Comparison of ENCODE assay signal across 8 mouse cellular contexts in the genomic region with DNA sequence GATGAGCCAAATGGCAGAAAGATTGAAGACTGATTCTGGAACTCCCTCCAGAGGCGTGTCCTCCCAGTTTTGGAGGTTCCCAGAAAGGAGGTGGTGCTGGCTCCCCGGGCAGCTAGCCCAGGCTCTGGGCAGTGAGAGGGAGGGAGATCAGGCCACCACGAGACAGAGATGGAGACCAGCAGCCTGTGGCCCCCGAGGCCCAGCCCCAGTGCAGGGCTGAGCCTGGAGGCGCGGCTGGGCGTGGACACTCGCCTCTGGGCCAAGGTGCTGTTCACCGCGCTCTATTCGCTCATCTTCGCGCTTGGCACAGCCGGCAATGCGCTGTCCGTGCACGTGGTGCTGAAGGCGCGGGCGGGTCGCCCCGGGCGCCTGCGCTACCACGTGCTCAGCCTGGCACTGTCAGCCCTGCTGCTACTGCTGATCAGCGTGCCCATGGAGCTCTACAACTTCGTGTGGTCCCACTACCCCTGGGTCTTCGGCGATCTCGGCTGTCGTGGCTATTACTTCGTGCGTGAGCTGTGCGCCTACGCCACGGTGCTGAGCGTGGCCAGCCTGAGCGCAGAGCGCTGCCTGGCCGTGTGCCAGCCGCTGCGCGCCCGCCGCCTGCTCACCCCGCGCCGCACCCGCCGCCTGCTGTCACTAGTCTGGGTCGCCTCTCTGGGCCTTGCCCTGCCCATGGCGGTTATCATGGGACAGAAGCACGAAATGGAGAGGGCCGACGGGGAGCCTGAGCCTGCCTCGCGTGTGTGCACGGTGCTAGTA. TPM values are rescaled to one million over a fixed set of nuclear protein-coding genes. Genes with fewer than 3 reads are reported as not detected.
DNase-seq lines count a peak whose midpoint lies in the region; ATAC-seq and TF ChIP-seq lines count a peak whose summit lies in the region.

A gene (plus strand): TSS at position 51 of the 762 bp plus-strand sequence.

- TF ChIP-seq CTCF in small intestine, adult 2 months (IDR thresholded peaks at IDR 0.05; ENCODE audit: extremely low read depth, insufficient read length, insufficient replicate concordance, low read depth, low read length), result no peak

- DNase-seq in adrenal gland, postnatal 14 days, result peak; percentile 93
- peak; percentile 51 for DNase-seq in embryo, embryonic 11.5 days (ENCODE audit: low read depth, low spot score)
- no peak for DNase-seq in gonadal fat pad, adult 2 months (ENCODE audit: low read depth)
- DNase-seq in left cerebral cortex, postnatal 25 days (ENCODE audit: low spot score in 2 of 2), result peak; percentile 77 to 78
- DNase-seq in midbrain, embryonic 10.5 days (ENCODE audit: low spot score), result peak; percentile 53

- peak within 1 kb of the TSS; percentile 51 for H3K4me2 ChIP-seq in intestine, embryonic 16.5 days (ENCODE audit: low read depth, low read length)

- intact Hi-C loops in left cerebral cortex, postnatal 25 days (cut with DNase I), result no loop called here

- no peaks in the 10 kb centered on the region for H3K36me3 ChIP-seq in intestine, embryonic 16.5 days (ENCODE audit: control insufficient read depth, insufficient read depth, low read length)
- no peaks in the 10 kb centered on the region for H3K36me3 ChIP-seq in midbrain, embryonic 10.5 days
- no peaks in the 10 kb centered on the region for H3K36me3 ChIP-seq in small intestine, adult 2 months (ENCODE audit: control insufficient read depth, insufficient read depth, low read length)

- H3K27ac ChIP-seq in intestine, embryonic 16.5 days (ENCODE audit: low read length), result no peak within 1 kb of the TSS
- no peak within 1 kb of the TSS for H3K27ac ChIP-seq in midbrain, embryonic 10.5 days (replicated peaks)
- H3K27ac ChIP-seq in small intestine, adult 2 months (ENCODE audit: insufficient read depth, low read depth, low read length), result no peak within 1 kb of the TSS

- no peak within 1 kb of the TSS for H3K9ac ChIP-seq in intestine, embryonic 16.5 days (ENCODE audit: low read depth, low read length)

- peaks cover 27% of the 10 kb centered on the region for H3K27me3 ChIP-seq in intestine, embryonic 16.5 days (replicated peaks; ENCODE audit: control insufficient read depth, insufficient read depth, low read length)
- peaks cover 50% of the 10 kb centered on the region for H3K27me3 ChIP-seq in midbrain, embryonic 10.5 days (ENCODE audit: low read depth, poor library complexity, severe bottlenecking)
- H3K27me3 ChIP-seq in small intestine, adult 2 months (ENCODE audit: control insufficient read depth, insufficient read depth, low read length), result 0 out of 2 replicates have a peak, but pooled peaks cover 8% of the 10 kb centered on the region

- no peaks in the 10 kb centered on the region for H3K9me3 ChIP-seq in intestine, embryonic 16.5 days (ENCODE audit: control insufficient read depth, low read length)
- no peaks in the 10 kb centered on the region for H3K9me3 ChIP-seq in midbrain, embryonic 10.5 days (replicated peaks)

- WGBS in intestine, embryonic 16.5 days, result 5% methylated on average over 58 of the region's 58 CpGs
- WGBS in midbrain, embryonic 10.5 days, result 8% methylated on average over 58 of the region's 58 CpGs
- 5% methylated on average over 58 of the region's 58 CpGs for WGBS in small intestine, adult 2 months

- TF ChIP-seq POLR2A in small intestine, adult 2 months (IDR thresholded peaks at IDR 0.05; ENCODE audit: low read depth, low read length), result no peak

- H3K4me1 ChIP-seq in intestine, embryonic 16.5 days (ENCODE audit: control insufficient read depth, insufficient read depth, low read length), result peaks cover 8% of the 10 kb centered on the region
- H3K4me1 ChIP-seq in midbrain, embryonic 10.5 days, result peaks cover 9% of the 10 kb centered on the region
- peaks cover 7% of the 10 kb centered on the region for H3K4me1 ChIP-seq in small intestine, adult 2 months (ENCODE audit: control insufficient read depth, insufficient read depth, insufficient read length, low read length)

- ATAC-seq in intestine, embryonic 16.5 days, result peak; percentile 90
- ATAC-seq in inflammation-experienced regulatory T-cells, adult 6 months, result no peak

- H3K4me3 ChIP-seq in intestine, embryonic 16.5 days (ENCODE audit: low read length), result peak within 1 kb of the TSS; percentile 28
- peak within 1 kb of the TSS; percentile 36; the same call in 1 of the 2 replicates for H3K4me3 ChIP-seq in midbrain, embryonic 10.5 days
- H3K4me3 ChIP-seq in small intestine, adult 2 months (ENCODE audit: low read depth, low read length), result peak within 1 kb of the TSS; percentile 40

RNA-seq across cellular contexts. Expression of the gene that starts here (rescaled TPM):
- total RNA-seq in adrenal gland, postnatal 14 days (2021), result not detected in 2 replicates
- polyA plus RNA-seq in gonadal fat pad, adult 2 months (2012; rRNA removed), result 107 and 233 TPM in 2 replicates
- polyA plus RNA-seq in intestine, embryonic 16.5 days (2015; fragmentation: Nextera tagmentation; extraction: Ambion mirVana), result not detected in 2 replicates
- 100 to 1,000 TPM; 151 to 171 TPM for total RNA-seq in left cerebral cortex, postnatal 25 days (2021)
- polyA plus RNA-seq in midbrain, embryonic 10.5 days (2016; fragmentation: Nextera tagmentation; extraction: Ambion mirVana), result not detected in 2 replicates
- polyA plus RNA-seq in small intestine, adult 2 months (2012; rRNA removed), result 0.15 TPM in 1 of 2 replicates, not detected in the other
- not detected for polyA plus RNA-seq in inflammation-experienced regulatory T-cells, adult 6 months (2017; shearing (Covaris generic))

Comparison
In these comparisons a context has a peak if more than half of its experiments do, and no peak if none do; other contexts are left out.
1. RNA of the gene that starts here (total RNA-seq): 151 to 171 TPM in left cerebral cortex, postnatal 25 days; not detected in adrenal gland, postnatal 14 days; every median in the first group is over 100 times any median in the second.
2. RNA of the gene that starts here (polyA plus RNA-seq): 107 to 233 TPM in gonadal fat pad, adult 2 months; 0.15 TPM in small intestine, adult 2 months, not detected in intestine, embryonic 16.5 days, not detected in midbrain, embryonic 10.5 days and not detected in inflammation-experienced regulatory T-cells, adult 6 months; every median in the first group is over 10 times any median in the second.
3. Peak in DNase-seq in adrenal gland, postnatal 14 days; RNA of the gene not detected or under 1 TPM.
4. Peak in ATAC-seq, H3K4me3 ChIP-seq and H3K4me2 ChIP-seq in intestine, embryonic 16.5 days; RNA of the gene not detected or under 1 TPM.
5. Peak in DNase-seq and H3K4me3 ChIP-seq in midbrain, embryonic 10.5 days; RNA of the gene not detected or under 1 TPM.
6. Peak in every context shown above with its lines, with median percentiles within 50 percentile points of each other: H3K4me3 ChIP-seq.